Mouse (Mus musculus): ENCODE measurements at regions not wholly inside any gene's neighbourhood (a gene's known extent, or its start where the extent isn't known, plus 50 kb on each side); places are given as distances from the start of the nearest gene placed in this dataset.

GRCm38 (mm10) chr11:113087084-113087483, 305.1 kb downstream of the Sox9 start:
- H3K36me3 ChIP-seq (ENCODE audit: control insufficient read depth, insufficient read depth, low read length), result no peaks in the 10 kb centered on the region
- 0 out of 2 replicates have a peak overlapping the region, but pooled peaks have one; percentile 32 for H3K27ac ChIP-seq (replicated peaks; ENCODE audit: low read depth, low read length)
- H3K9me3 ChIP-seq (ENCODE audit: control insufficient read depth, low read length), result no peaks in the 10 kb centered on the region
- no peaks in the 10 kb centered on the region for H3K27me3 ChIP-seq (ENCODE audit: control insufficient read depth, insufficient read depth, low read length)
- DNase-seq (peak; percentile 52), ATAC-seq (ENCODE audit: low FRiP score, low TSS enrichment) (no peak)
- no peak overlapping the region; the same call in 1 of the 2 replicates for H3K4me2 ChIP-seq (ENCODE audit: low read length)
- H3K4me3 ChIP-seq (replicated peaks; ENCODE audit: low read depth, low read length), result no peak overlapping the region
- H3K9ac ChIP-seq (replicated peaks; ENCODE audit: low read length), result no peak overlapping the region
- no peaks in the 10 kb centered on the region for H3K4me1 ChIP-seq (ENCODE audit: control insufficient read depth, insufficient read depth, low read length)
- 63% methylated on average over 9 of the region's 9 CpGs for WGBS

- no peak for DNase-seq
- no peak overlapping the region for H3K27ac ChIP-seq (replicated peaks; ENCODE audit: low read depth, low read length)
- H3K9me3 ChIP-seq (ENCODE audit: control insufficient read depth, low read length), result no peaks in the 10 kb centered on the region
- 94% methylated on average over 11 of the region's 11 CpGs for WGBS
- no peak overlapping the region for H3K4me2 ChIP-seq (ENCODE audit: low read length)
- ATAC-seq (ENCODE audit: low FRiP score, low TSS enrichment), result no peak
- no peaks in the 10 kb centered on the region for H3K27me3 ChIP-seq (ENCODE audit: control insufficient read depth, insufficient read depth, low read length)
- H3K9ac ChIP-seq (replicated peaks; ENCODE audit: low read length), result no peak overlapping the region
- no peak overlapping the region for H3K4me3 ChIP-seq (replicated peaks; ENCODE audit: low read depth, low read length)
- no peaks in the 10 kb centered on the region for H3K4me1 ChIP-seq (ENCODE audit: control insufficient read depth, insufficient read depth, low read length)
- no peaks in the 10 kb centered on the region for H3K36me3 ChIP-seq (ENCODE audit: control insufficient read depth, insufficient read depth, low read length)
These were observed 307.8 kb downstream of the Sox9 start for GRCm38 (mm10) chr11:113089637-113090351.

GRCm38 (mm10) chr11:113091901-113092568, 310.0 kb downstream of the Sox9 start:
- Histone ChIP-seq H3K9ac (replicated peaks; ENCODE audit: low read length) (no peak overlapping the region), H3K4me3 (replicated peaks; ENCODE audit: low read depth, low read length) (no peak overlapping the region), H3K27me3 (ENCODE audit: control insufficient read depth, insufficient read depth, low read length) (no peaks in the 10 kb centered on the region), H3K4me2 (ENCODE audit: low read length) (no peak overlapping the region), H3K36me3 (ENCODE audit: control insufficient read depth, insufficient read depth, low read length) (no peaks in the 10 kb centered on the region), H3K9me3 (ENCODE audit: control insufficient read depth, low read length) (no peaks in the 10 kb centered on the region), H3K27ac (replicated peaks; ENCODE audit: low read depth, low read length) (no peak overlapping the region), H3K4me1 (ENCODE audit: control insufficient read depth, insufficient read depth, low read length) (0 out of 2 replicates have a peak, but pooled peaks cover 3% of the 10 kb centered on the region)
- DNase-seq, result no peak
- ATAC-seq (ENCODE audit: low FRiP score, low TSS enrichment), result no peak
- WGBS, result 57% methylated on average over 8 of the region's 8 CpGs

GRCm38 (mm10) chr11:113093895-113094445, 311.9 kb downstream of the Sox9 start:
- no peak overlapping the region for H3K4me2 ChIP-seq (ENCODE audit: low read length)
- H3K36me3 ChIP-seq (ENCODE audit: control insufficient read depth, insufficient read depth, low read length), result no peaks in the 10 kb centered on the region
- WGBS, result 95% methylated on average over 13 of the region's 13 CpGs
- no peak overlapping the region for H3K27ac ChIP-seq (replicated peaks; ENCODE audit: low read depth, low read length)
- no peak for ATAC-seq (ENCODE audit: low FRiP score, low TSS enrichment)
- H3K4me1 ChIP-seq (ENCODE audit: control insufficient read depth, insufficient read depth, low read length), result 0 out of 2 replicates have a peak, but pooled peaks cover 3% of the 10 kb centered on the region
- H3K27me3 ChIP-seq (ENCODE audit: control insufficient read depth, insufficient read depth, low read length), result no peaks in the 10 kb centered on the region
- no peak overlapping the region for H3K4me3 ChIP-seq (replicated peaks; ENCODE audit: low read depth, low read length)
- no peak for DNase-seq
- no peak overlapping the region for H3K9ac ChIP-seq (replicated peaks; ENCODE audit: low read length)
- H3K9me3 ChIP-seq (ENCODE audit: control insufficient read depth, low read length), result no peaks in the 10 kb centered on the region

- ATAC-seq (ENCODE audit: low FRiP score, low TSS enrichment) (no peak), DNase-seq (no peak)
- Histone ChIP-seq H3K4me1 (ENCODE audit: control insufficient read depth, insufficient read depth, low read length) (0 out of 2 replicates have a peak, but pooled peaks cover 3% of the 10 kb centered on the region), H3K9ac (replicated peaks; ENCODE audit: low read length) (no peak overlapping the region), H3K36me3 (ENCODE audit: control insufficient read depth, insufficient read depth, low read length) (no peaks in the 10 kb centered on the region), H3K9me3 (ENCODE audit: control insufficient read depth, low read length) (no peaks in the 10 kb centered on the region), H3K4me3 (replicated peaks; ENCODE audit: low read depth, low read length) (no peak overlapping the region), H3K27me3 (ENCODE audit: control insufficient read depth, insufficient read depth, low read length) (no peaks in the 10 kb centered on the region), H3K4me2 (ENCODE audit: low read length) (no peak overlapping the region), H3K27ac (replicated peaks; ENCODE audit: low read depth, low read length) (no peak overlapping the region)
- WGBS, result 79% methylated on average over 8 of the region's 8 CpGs
These were observed 313.6 kb downstream of the Sox9 start for GRCm38 (mm10) chr11:113095625-113096024.

- Histone ChIP-seq H3K9me3 (ENCODE audit: control insufficient read depth, low read length) (no peaks in the 10 kb centered on the region), H3K4me3 (replicated peaks; ENCODE audit: low read depth, low read length) (no peak overlapping the region), H3K4me1 (ENCODE audit: control insufficient read depth, insufficient read depth, low read length) (peaks cover 9% of the 10 kb centered on the region; the same call in 1 of the 2 replicates), H3K9ac (replicated peaks; ENCODE audit: low read length) (no peak overlapping the region), H3K4me2 (ENCODE audit: low read length) (no peak overlapping the region), H3K27me3 (ENCODE audit: control insufficient read depth, insufficient read depth, low read length) (no peaks in the 10 kb centered on the region), H3K36me3 (ENCODE audit: control insufficient read depth, insufficient read depth, low read length) (no peaks in the 10 kb centered on the region), H3K27ac (replicated peaks; ENCODE audit: low read depth, low read length) (no peak overlapping the region)
- ATAC-seq (ENCODE audit: low FRiP score, low TSS enrichment) (no peak), DNase-seq (no peak)
- WGBS, result 72% methylated on average over 8 of the region's 8 CpGs
These were observed 314.2 kb downstream of the Sox9 start for GRCm38 (mm10) chr11:113096209-113096608.

- Histone ChIP-seq H3K36me3 (ENCODE audit: control insufficient read depth, insufficient read depth, low read length) (no peaks in the 10 kb centered on the region), H3K27me3 (ENCODE audit: control insufficient read depth, insufficient read depth, low read length) (no peaks in the 10 kb centered on the region), H3K4me2 (ENCODE audit: low read length) (no peak overlapping the region), H3K9ac (replicated peaks; ENCODE audit: low read length) (no peak overlapping the region), H3K9me3 (ENCODE audit: control insufficient read depth, low read length) (no peaks in the 10 kb centered on the region), H3K27ac (replicated peaks; ENCODE audit: low read depth, low read length) (no peak overlapping the region), H3K4me3 (replicated peaks; ENCODE audit: low read depth, low read length) (no peak overlapping the region), H3K4me1 (ENCODE audit: control insufficient read depth, insufficient read depth, low read length) (peaks cover 14% of the 10 kb centered on the region; the same call in 1 of the 2 replicates)
- DNase-seq, result no peak
- no peak for ATAC-seq (ENCODE audit: low FRiP score, low TSS enrichment)
- WGBS, result over 99% methylated on average over 2 of the region's 2 CpGs
These were observed 316.3 kb downstream of the Sox9 start for GRCm38 (mm10) chr11:113098360-113098759.

GRCm38 (mm10) chr11:113100800-113101199, 318.8 kb downstream of the Sox9 start:
- Histone ChIP-seq H3K9me3 (ENCODE audit: control insufficient read depth, low read length) (no peaks in the 10 kb centered on the region), H3K4me1 (ENCODE audit: control insufficient read depth, insufficient read depth, low read length) (peaks cover 17% of the 10 kb centered on the region; the same call in 1 of the 2 replicates), H3K27ac (replicated peaks; ENCODE audit: low read depth, low read length) (no peak overlapping the region), H3K4me3 (replicated peaks; ENCODE audit: low read depth, low read length) (no peak overlapping the region), H3K27me3 (ENCODE audit: control insufficient read depth, insufficient read depth, low read length) (no peaks in the 10 kb centered on the region), H3K36me3 (ENCODE audit: control insufficient read depth, insufficient read depth, low read length) (no peaks in the 10 kb centered on the region), H3K9ac (replicated peaks; ENCODE audit: low read length) (no peak overlapping the region), H3K4me2 (ENCODE audit: low read length) (no peak overlapping the region)
- DNase-seq (no peak), ATAC-seq (ENCODE audit: low FRiP score, low TSS enrichment) (no peak)
- 16% methylated on average over 9 of the region's 9 CpGs for WGBS
